Mouse (Mus musculus) megakaryocyte, embryonic 14.5 days (primary cell): ENCODE data around the gene Sh2d4b.

Experiments
- FLI1 ChIP-seq: IDR thresholded peaks from 2 replicates; pipeline ENCODE4 v1.6.1; 2012; ENCODE audit warnings: low read length, inconsistent platforms, mixed read lengths
- GATA1 ChIP-seq: IDR thresholded peaks from 3 replicates; pipeline ENCODE4 v1.6.1; 2012; ENCODE audit warnings: mixed read lengths, low read length, inconsistent platforms, borderline replicate concordance

- TF ChIP-seq GATA1: no peak
- TF ChIP-seq FLI1: no peak
Observed at GRCm38 (mm10) chr14:40873961-40874360, 19.1 kb downstream of the Sh2d4b start.
